Mouse (Mus musculus): ENCODE measurements around the gene Lrrc2. TPM values are rescaled to one million over a fixed set of nuclear protein-coding genes. Genes with fewer than 3 reads are reported as not detected.
A peak's percentile ranks its signal among the peaks of the same experiment; 100 is the strongest.

Gene Lrrc2
- polyA plus RNA-seq, 1 experiment from 2014 or later = 1.5 TPM

- H3K9me3 ChIP-seq (replicated peaks) = no peaks in the 10 kb centered on the region
- H3K4me2 ChIP-seq = no peak overlapping the region
- H3K27me3 ChIP-seq (replicated peaks) = peaks cover 18% of the 10 kb centered on the region
- no peak overlapping the region for H3K9ac ChIP-seq
- ATAC-seq (ENCODE audit: insufficient number of reproducible peaks, low FRiP score) = no peak
- peaks cover 33% of the 10 kb centered on the region for H3K4me1 ChIP-seq (replicated peaks)
- H3K36me3 ChIP-seq = no peaks in the 10 kb centered on the region
- 37% methylated on average over 8 of the region's 8 CpGs for WGBS
- no peak overlapping the region for H3K4me3 ChIP-seq
- 0 out of 2 replicates have a peak overlapping the region, but pooled peaks have one; percentile 6 for H3K27ac ChIP-seq (ENCODE audit: poor library complexity, severe bottlenecking)
Observed at GRCm38 (mm10) chr9:110948813-110949310, 2.5 kb upstream of the Lrrc2 start.

GRCm38 (mm10) chr9:110950109-110950508 is 1.2 kb upstream of the Lrrc2 start:
- H3K4me3 ChIP-seq = no peak overlapping the region
- WGBS = 94% methylated on average over 3 of the region's 3 CpGs

GRCm38 (mm10) chr9:110951866-110952265 is 521 bp downstream of the Lrrc2 start:
- no peaks in the 10 kb centered on the region for H3K9me3 ChIP-seq (replicated peaks)
- H3K27ac ChIP-seq (ENCODE audit: poor library complexity, severe bottlenecking) = no peak overlapping the region
- H3K4me1 ChIP-seq (replicated peaks) = peaks cover 27% of the 10 kb centered on the region
- ATAC-seq (ENCODE audit: insufficient number of reproducible peaks, low FRiP score) = no peak
- no peak overlapping the region for H3K4me2 ChIP-seq
- no peak overlapping the region for H3K4me3 ChIP-seq
- no peak overlapping the region for H3K9ac ChIP-seq
- H3K27me3 ChIP-seq (replicated peaks) = peaks cover 5% of the 10 kb centered on the region; the same call in 1 of the 2 replicates
- 85% methylated on average over 13 of the region's 13 CpGs for WGBS
- no peaks in the 10 kb centered on the region for H3K36me3 ChIP-seq

More at GRCm38 (mm10) chr9:110950109-110950508, 1.2 kb upstream of the Lrrc2 start:
- H3K27ac ChIP-seq (ENCODE audit: poor library complexity, severe bottlenecking) = no peak overlapping the region
- H3K4me1 ChIP-seq (replicated peaks) = peaks cover 33% of the 10 kb centered on the region
- no peak for ATAC-seq (ENCODE audit: insufficient number of reproducible peaks, low FRiP score)
- H3K27me3 ChIP-seq (replicated peaks) = peaks cover 14% of the 10 kb centered on the region
- H3K9me3 ChIP-seq (replicated peaks) = no peaks in the 10 kb centered on the region
- H3K36me3 ChIP-seq = no peaks in the 10 kb centered on the region
- no peak overlapping the region for H3K9ac ChIP-seq
- H3K4me2 ChIP-seq = no peak overlapping the region

- no peak overlapping the region for H3K4me3 ChIP-seq
- H3K9me3 ChIP-seq (replicated peaks) = no peaks in the 10 kb centered on the region
- no peak overlapping the region for H3K9ac ChIP-seq
- H3K4me2 ChIP-seq = no peak overlapping the region
- ATAC-seq (ENCODE audit: insufficient number of reproducible peaks, low FRiP score) = no peak
- peaks cover 23% of the 10 kb centered on the region for H3K4me1 ChIP-seq (replicated peaks)
- WGBS = 39% methylated on average over 6 of the region's 6 CpGs
- no peaks in the 10 kb centered on the region for H3K36me3 ChIP-seq
- H3K27ac ChIP-seq (ENCODE audit: poor library complexity, severe bottlenecking) = no peak overlapping the region
- H3K27me3 ChIP-seq (replicated peaks) = peaks cover 1% of the 10 kb centered on the region; the same call in 1 of the 2 replicates
Observed at GRCm38 (mm10) chr9:110952398-110952797, 1.1 kb downstream of the Lrrc2 start.

GRCm38 (mm10) chr9:110952931-110953549 is 1.7 kb downstream of the Lrrc2 start:
- 33% methylated on average over 5 of the region's 5 CpGs for WGBS
- Histone ChIP-seq H3K9me3 (replicated peaks) (no peaks in the 10 kb centered on the region), H3K36me3 (no peaks in the 10 kb centered on the region), H3K9ac (no peak overlapping the region), H3K27me3 (replicated peaks) (no peaks in the 10 kb centered on the region; the same call in 1 of the 2 replicates), H3K27ac (ENCODE audit: poor library complexity, severe bottlenecking) (peak overlapping the region; percentile 67; the same call in 1 of the 2 replicates), H3K4me1 (replicated peaks) (peaks cover 19% of the 10 kb centered on the region), H3K4me3 (peak overlapping the region; percentile 61), H3K4me2 (peak overlapping the region; percentile 88)
- ATAC-seq (ENCODE audit: insufficient number of reproducible peaks, low FRiP score) = no peak

- under 1% methylated on average over 44 of the region's 44 CpGs for WGBS
- peak overlapping the region; percentile 77 for H3K9ac ChIP-seq
- peak overlapping the region; percentile 88 for H3K4me2 ChIP-seq
- no peaks in the 10 kb centered on the region for H3K36me3 ChIP-seq
- peak overlapping the region; percentile 67 for H3K27ac ChIP-seq (ENCODE audit: poor library complexity, severe bottlenecking)
- H3K27me3 ChIP-seq (replicated peaks) = no peaks in the 10 kb centered on the region; the same call in 1 of the 2 replicates
- ATAC-seq (ENCODE audit: insufficient number of reproducible peaks, low FRiP score) = peak; percentile 54; the same call in 1 of the 2 replicates
- peak overlapping the region; percentile 61 for H3K4me3 ChIP-seq
- H3K4me1 ChIP-seq (replicated peaks) = peaks cover 15% of the 10 kb centered on the region
- no peaks in the 10 kb centered on the region for H3K9me3 ChIP-seq (replicated peaks)
Observed at GRCm38 (mm10) chr9:110953550-110954461, 2.5 kb downstream of the Lrrc2 start.

GRCm38 (mm10) chr9:110954681-110955445 is 3.5 kb downstream of the Lrrc2 start:
- Histone ChIP-seq H3K36me3 (no peaks in the 10 kb centered on the region), H3K4me2 (peak overlapping the region; percentile 88; the same call in 1 of the 2 replicates), H3K4me1 (replicated peaks) (peaks cover 11% of the 10 kb centered on the region; the same call in 1 of the 2 replicates), H3K4me3 (no peak overlapping the region), H3K27me3 (replicated peaks) (no peaks in the 10 kb centered on the region; the same call in 1 of the 2 replicates), H3K27ac (ENCODE audit: poor library complexity, severe bottlenecking) (no peak overlapping the region), H3K9ac (no peak overlapping the region), H3K9me3 (replicated peaks) (no peaks in the 10 kb centered on the region)
- WGBS = 47% methylated on average over 2 of the region's 2 CpGs
- ATAC-seq (ENCODE audit: insufficient number of reproducible peaks, low FRiP score) = no peak

GRCm38 (mm10) chr9:110955962-110956361 is 4.6 kb downstream of the Lrrc2 start:
- Histone ChIP-seq H3K4me1 (replicated peaks) (peaks cover 11% of the 10 kb centered on the region; the same call in 1 of the 2 replicates), H3K27ac (ENCODE audit: poor library complexity, severe bottlenecking) (no peak overlapping the region), H3K27me3 (replicated peaks) (no peaks in the 10 kb centered on the region; the same call in 1 of the 2 replicates), H3K36me3 (no peaks in the 10 kb centered on the region), H3K9ac (no peak overlapping the region), H3K9me3 (replicated peaks) (no peaks in the 10 kb centered on the region), H3K4me3 (no peak overlapping the region), H3K4me2 (no peak overlapping the region)
- ATAC-seq (ENCODE audit: insufficient number of reproducible peaks, low FRiP score) = no peak
- 82% methylated on average over 6 of the region's 6 CpGs for WGBS

GRCm38 (mm10) chr9:110959669-110960068 is 8.3 kb downstream of the Lrrc2 start:
- Histone ChIP-seq H3K27ac (ENCODE audit: poor library complexity, severe bottlenecking) (no peak overlapping the region), H3K4me3 (no peak overlapping the region), H3K36me3 (no peaks in the 10 kb centered on the region), H3K4me1 (replicated peaks) (no peaks in the 10 kb centered on the region), H3K9ac (no peak overlapping the region), H3K9me3 (replicated peaks) (no peaks in the 10 kb centered on the region), H3K4me2 (no peak overlapping the region), H3K27me3 (replicated peaks) (no peaks in the 10 kb centered on the region; the same call in 1 of the 2 replicates)
- WGBS = 74% methylated on average over 5 of the region's 5 CpGs
- ATAC-seq (ENCODE audit: insufficient number of reproducible peaks, low FRiP score) = no peak

GRCm38 (mm10) chr9:110960230-110961149 is 9.1 kb downstream of the Lrrc2 start:
- Histone ChIP-seq H3K4me1 (replicated peaks) (no peaks in the 10 kb centered on the region), H3K27ac (ENCODE audit: poor library complexity, severe bottlenecking) (no peak overlapping the region), H3K27me3 (replicated peaks) (no peaks in the 10 kb centered on the region), H3K4me3 (no peak overlapping the region), H3K9me3 (replicated peaks) (no peaks in the 10 kb centered on the region), H3K4me2 (no peak overlapping the region), H3K9ac (no peak overlapping the region), H3K36me3 (no peaks in the 10 kb centered on the region)
- ATAC-seq (ENCODE audit: insufficient number of reproducible peaks, low FRiP score) = no peak
- WGBS = 76% methylated on average over 13 of the region's 13 CpGs
